Mouse (Mus musculus) neural tube, embryonic 10.5 days (tissue): ENCODE measurements at regions not wholly inside any gene's neighbourhood (a gene's known extent, or its start where the extent isn't known, plus 50 kb on each side); places are given as distances from the start of the nearest gene placed in this dataset.

Source experiments
- DNase-seq: peaks from one replicate; pipeline ENCODE4 v3.0.0-alpha.2; 2017; ENCODE audit warnings: low spot score; ENCODE audit errors: extremely low spot score

DNA sequence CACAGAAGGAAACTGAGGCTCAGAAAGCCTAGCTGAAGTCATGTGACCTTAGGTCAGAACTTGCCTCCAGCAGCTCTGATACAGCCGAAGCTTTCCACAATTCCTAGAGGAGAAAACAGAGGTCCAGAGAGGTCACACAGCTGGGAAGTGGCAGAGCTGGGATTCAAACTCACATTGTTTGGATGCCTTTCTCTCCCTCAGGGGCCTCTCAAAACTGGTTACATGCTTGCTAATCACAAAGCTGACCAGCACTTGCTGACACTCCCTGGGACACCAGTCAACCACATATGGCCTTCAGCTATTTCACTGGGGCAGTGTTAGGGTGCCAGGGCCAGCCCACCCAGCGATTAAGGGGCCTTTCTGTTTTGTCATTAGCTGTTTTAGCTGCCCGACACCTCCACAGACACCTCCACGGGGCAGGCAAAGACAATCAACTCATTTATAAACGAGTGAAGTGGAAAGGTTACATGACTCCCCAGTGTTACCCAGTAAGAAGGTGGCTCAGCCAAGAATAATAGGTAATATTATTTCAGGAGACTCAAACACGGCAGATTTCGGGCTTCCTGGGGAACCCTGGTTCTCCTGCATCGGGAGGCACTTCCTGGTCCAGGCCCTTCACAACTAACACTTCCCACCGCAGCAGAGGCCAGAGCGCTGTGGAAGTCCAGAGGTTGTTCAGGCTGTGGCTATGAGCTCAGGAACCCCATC, 71.4 kb downstream of the 2410131K14Rik start:
- DNase-seq = no peak

DNA sequence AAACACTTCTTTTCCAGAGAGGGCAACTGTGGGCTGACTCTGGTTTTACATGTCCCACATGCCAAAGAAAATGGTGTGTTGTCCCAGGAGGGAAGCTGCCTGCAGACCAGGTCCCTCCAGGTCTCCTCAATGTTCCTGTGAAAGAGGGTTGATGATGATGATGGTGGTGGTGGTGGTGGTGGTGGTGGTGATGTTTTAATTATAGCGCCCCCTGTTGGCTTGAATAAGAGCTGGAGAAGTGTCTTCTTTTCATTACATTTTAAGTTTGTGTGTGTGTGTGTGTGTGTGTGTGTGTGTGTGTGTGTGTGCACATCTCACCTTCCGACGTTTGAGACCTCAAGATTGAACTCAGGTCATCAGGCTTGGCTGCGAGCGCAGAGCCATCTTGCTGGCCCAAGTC, 73.0 kb downstream of the 2410131K14Rik start:
- no peak for DNase-seq

DNA sequence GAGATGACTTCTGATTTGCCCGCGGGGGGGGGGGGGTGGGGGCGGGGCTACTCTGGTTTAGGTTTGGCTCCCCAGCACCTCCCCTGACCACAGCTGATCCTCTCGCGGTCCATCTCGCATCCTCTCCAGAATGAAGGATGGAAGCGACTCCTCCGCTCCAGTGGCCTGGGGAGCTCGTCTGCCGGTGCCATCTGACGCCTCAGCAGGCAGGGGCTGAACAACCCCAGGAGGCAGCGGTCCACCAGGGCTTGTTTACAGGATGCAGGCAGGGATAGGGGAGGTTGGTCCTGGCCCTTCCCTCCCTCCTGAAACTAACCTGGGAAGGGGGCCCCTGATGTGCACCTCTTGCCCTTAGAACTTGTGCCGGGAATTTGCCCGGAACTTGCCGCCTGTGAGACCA, 73.9 kb downstream of the 2410131K14Rik start:
- no peak for DNase-seq

DNA sequence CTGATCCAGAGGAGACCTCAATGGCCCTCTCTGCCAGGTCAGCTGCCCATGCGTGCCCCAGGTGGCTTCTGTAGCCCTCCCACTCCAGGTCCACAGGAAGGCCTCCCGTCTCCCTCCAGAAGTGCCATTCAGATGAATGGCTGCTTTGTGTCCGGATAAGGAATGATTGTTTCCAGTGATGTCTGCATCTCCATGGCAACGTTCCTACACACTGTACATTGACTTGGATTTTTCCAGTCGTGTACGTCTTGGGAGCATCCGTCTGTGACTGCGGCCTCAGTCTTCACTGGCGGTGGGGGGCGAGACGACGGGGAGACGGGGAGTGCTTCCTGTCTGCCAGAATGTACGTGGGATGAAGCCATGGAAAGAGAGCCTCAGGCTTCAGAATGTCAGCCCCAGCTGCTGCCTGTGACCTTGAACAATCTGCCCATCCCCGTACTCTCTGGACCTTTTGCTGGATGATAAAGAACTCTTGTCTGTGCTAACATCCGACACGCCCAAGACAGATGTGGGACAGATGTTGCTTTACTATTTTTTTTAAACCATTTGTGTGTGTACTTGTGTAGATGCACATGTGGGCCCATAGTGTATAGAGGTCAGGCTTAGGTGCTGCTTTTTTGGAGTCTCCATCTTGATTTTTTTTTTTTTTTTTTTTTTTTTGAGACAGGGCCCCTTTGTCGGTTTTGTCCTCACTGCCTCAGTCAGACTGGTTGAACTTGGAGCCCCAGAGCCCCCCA, 76.9 kb downstream of the 2410131K14Rik start:
- peak; percentile 62 for DNase-seq

DNA sequence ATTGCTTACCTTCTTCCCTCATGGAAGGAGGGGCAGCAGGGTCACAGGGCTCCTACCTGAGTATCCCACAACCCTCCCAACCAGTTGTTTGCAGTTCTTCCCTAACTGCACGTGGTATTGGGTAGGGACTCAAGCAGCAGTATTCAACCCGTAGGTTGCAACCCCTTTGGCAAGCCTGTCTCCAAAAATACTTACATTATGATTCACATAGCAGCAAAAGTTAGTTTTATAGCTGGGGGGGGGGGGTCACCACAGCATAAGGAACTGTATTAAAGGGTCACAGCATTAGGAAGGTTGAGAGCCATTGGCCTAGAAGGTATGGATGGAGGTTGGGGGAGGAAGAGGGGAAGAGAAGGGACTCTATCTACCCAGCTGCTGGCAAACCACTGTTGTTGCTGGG, 78.1 kb downstream of the 2410131K14Rik start:
- DNase-seq = no peak

- peak; percentile 51 for DNase-seq
These were observed 82.0 kb downstream of the 2410131K14Rik start for GRCm38 (mm10) chr5:118326837-118327541.

DNA sequence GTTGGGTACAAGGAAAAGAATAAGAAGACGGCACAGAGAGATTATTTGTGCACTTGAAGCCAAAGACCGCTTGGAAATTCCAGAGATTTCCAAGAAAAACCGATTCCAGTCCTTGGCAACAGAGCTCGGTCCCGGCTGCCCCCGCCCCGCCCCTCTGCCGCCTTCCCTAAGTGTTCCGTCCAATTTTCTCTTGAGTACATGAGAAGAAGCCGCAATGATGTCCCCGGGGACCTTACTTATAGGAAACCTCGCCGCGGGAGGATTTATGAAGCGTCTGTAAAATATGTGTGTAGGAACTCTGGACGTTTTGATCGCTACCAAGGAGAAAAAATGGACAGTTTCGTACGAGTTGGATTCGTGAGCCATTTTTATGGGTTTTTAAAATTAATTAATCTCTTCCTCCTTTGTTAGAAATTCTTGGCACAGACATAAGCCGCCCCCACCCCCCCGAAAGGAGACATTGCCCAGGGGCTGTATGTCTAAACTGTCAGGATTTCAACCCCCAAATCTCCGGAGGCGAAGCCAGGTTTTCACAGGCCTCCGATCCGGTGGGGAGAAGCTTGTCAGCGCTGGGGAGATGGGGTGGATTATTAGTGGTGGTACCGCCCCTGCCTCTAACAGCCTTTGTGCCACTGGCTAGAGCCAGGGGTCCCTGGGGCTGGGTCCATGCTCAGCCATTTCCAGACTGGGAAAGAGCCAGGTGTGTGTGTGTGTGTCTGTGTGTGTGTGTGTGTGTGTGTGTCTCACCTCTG, 83.1 kb downstream of the 2410131K14Rik start:
- DNase-seq = peak; percentile 42

GRCm38 (mm10) chr5:118329143-118329542, 84.1 kb downstream of the 2410131K14Rik start:
- DNase-seq = no peak

- DNase-seq = no peak
These were observed 86.2 kb downstream of the 2410131K14Rik start for GRCm38 (mm10) chr5:118331286-118331607.

DNA sequence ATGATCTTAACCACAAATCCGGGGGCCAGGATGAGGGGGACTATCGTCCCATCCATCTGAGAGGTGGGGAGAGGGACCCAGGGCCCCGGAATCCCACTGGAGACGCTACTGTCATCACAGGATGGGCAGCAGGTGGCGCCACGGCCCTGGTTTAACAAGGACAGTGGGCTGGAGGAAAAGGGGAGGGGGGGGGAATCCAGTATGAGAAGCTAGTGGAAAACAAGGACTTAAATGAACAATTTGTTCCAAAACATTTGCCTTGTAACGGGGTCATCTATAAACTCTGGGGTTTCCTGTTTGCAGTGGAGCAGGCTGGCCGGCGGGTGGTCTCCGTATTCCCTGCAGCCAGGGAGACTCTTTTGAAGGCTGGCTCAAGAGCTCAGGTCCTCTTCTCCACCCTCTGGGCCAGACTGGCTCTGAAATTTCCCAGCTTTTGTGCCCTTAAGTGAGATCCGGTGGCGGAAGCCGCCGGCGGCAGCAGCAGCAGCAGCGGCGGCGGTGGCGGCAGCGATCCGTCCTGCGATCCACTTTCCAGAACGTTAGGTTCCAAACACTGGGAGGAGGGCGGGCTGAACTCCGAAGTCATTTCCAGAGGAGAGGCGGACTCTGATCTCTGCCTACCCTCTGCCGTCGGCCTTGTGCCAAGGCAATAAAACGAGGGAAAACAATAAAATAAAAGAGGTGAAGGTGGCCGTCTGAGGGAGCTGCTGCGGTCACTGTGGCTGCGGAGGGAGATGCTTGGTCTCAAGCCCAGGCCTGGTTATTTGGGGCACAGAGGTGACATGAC, 86.8 kb downstream of the 2410131K14Rik start:
- DNase-seq = peak; percentile 88

DNA sequence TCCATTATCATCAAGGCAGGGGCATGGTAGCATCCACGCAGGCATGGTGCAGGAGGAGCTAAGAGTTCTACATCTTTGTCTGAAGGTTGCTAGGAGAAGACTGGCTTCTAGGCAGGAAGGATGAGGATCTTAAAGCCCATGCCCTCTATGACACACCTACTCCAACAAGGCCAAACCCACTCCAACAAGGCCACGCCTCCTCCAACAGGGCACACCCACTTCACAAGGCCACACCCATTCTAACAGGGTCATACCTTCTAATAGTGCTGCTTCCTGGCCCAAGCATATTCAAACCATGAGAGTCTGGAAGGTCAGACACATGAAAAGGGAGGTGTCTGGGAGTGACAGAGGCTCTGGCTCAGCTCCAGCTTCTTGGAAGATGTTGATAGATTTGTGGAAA, 89.0 kb downstream of the 2410131K14Rik start:
- no peak for DNase-seq

DNA sequence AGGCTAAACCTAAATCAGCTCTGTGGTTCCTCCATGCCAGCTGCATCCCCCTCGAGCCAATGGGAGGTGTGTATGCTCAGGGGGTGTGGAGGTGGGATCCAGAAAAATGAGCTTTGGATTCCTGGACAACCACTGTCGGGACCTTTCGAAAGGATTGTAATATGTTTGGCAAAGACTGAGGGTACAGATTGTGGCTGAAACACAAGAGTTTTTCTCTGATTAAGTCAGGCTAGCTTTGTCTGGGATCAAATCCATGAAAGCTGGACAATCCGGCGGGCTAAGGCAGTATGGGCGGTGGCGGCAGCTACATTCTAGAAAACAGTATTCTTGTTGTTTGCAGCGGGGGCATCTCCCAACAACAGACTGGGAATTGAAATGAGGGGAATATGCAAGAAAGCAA, 93.2 kb downstream of the 2410131K14Rik start:
- DNase-seq = no peak

DNA sequence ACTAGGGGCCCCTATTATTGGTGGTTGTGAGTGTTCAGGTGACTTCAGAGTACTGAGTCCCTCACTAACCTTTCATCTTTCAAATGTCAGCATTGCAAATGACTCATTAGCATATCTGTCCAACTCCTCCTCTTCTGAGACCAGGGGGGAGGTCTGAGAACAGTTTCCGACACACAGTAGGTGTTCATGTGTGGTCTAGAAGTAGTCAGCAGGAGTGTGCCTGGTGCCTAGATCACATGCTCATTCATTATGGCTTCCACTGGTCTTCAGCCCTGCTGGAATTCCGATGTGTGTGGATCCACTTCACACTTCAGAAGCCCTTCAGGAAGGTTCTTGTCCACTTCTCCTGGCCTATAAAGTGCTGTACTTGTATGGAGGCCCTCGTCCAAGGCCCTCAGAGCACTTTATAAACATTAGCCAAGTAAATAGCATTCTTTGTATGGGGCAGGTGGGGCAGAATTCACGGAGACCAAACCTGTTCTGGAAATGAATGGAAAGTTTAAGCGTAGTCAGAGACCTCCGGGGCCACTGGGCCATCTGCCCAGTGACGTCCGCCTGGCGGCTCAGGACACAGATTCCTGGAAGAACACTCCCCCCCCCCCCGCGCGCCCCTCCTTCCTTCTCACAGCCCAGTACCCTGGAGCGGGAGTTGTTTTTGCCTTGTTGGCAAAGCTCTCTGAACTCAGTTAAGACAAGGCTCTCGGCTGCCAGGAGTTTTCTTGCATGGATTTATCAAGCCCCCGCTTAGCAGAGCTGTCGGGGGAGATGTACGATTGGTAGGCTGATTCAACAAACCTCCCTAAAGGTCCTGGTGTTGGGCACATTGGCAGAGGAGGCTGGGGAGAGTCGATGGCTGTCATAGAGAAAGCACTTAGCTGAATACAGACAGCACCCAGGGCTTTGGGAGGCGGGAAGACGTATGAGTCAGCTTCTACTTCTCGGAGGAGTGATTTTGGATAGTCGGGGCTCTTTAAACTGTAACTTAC, 94.9 kb downstream of the 2410131K14Rik start:
- DNase-seq = no peak

- no peak for DNase-seq
These were observed 98.7 kb downstream of the 2410131K14Rik start for GRCm38 (mm10) chr5:118343444-118344320.

GRCm38 (mm10) chr5:118345226-118345625, 100.2 kb downstream of the 2410131K14Rik start:
- DNase-seq = no peak

GRCm38 (mm10) chr5:118349057-118349456, 104.0 kb downstream of the 2410131K14Rik start:
- DNase-seq = no peak

GRCm38 (mm10) chr5:118351301-118351700, 106.3 kb downstream of the 2410131K14Rik start:
- DNase-seq = no peak

- DNase-seq = no peak
These were observed 107.1 kb downstream of the 2410131K14Rik start for GRCm38 (mm10) chr5:118352142-118352541.

- DNase-seq = no peak
These were observed 108.0 kb downstream of the 2410131K14Rik start for GRCm38 (mm10) chr5:118353061-118353460.
